Mouse (Mus musculus): ENCODE data around the gene Zcchc24.

DNA sequence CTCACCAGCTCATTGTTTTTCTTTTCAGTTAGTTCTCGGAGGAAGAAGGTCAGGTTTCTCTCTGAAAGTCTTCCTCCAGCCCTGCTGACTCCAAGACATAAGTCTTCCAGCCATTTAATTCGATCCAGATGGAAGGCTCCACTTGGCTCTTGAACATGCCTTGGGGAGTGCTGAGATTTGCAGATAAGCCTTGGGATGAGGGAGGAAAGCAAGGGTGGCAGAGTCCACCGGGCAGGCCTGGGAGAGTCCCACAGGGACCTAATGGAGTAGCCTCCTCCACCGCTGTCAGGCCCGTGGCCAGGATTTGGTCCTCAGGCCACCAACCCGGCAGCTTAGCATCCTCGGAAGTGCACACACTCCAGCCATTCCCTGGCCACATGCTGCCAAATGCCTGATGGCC is 27.8 kb upstream of the Zcchc24 start:
- TF ChIP-seq CTCF (IDR thresholded peaks at IDR 0.05) = no peak
- no peak for TF ChIP-seq EP300 (IDR thresholded peaks at IDR 0.05)

All from lung, postnatal 0 days (tissue).